Mouse (Mus musculus) embryo, embryonic 9.5 days (tissue): ENCODE measurements around the gene Zbtb17.

Experiments
- DNase-seq: peaks from one replicate; pipeline ENCODE4 v3.0.0-alpha.2; 2017; ENCODE audit errors: extremely low spot score

The Zbtb17 gene

GRCm38 (mm10) chr4:141444451-141445327 lies at the start of gene Zbtb17:
TSS of gene Zbtb17 (plus strand) at chr4:141444654.
- DNase-seq, result peak; percentile 87

GRCm38 (mm10) chr4:141394751-141395150 lies 49.7 kb upstream of the Zbtb17 start:
- DNase-seq, result no peak

DNA sequence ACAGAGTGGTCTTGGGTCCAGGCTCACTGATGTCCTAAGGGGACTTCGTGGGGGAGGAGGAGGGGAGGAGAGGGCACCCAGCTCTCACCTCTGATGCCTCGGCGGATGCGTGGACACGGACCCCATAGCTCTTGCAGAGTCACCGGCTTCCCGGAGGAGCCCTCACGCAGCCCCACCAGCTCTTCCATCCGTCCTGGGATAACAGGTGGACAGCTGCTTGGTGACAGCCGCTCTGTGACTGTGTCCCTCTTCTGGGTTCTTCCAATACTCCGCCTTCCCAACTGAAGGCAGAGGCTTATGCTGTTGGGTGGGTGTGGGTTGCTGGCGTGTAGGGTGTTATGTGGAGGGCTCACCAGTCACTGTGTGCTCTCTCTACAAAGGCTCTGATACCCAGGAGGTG lies 46.6 kb upstream of the Zbtb17 start:
- DNase-seq, result no peak

DNA sequence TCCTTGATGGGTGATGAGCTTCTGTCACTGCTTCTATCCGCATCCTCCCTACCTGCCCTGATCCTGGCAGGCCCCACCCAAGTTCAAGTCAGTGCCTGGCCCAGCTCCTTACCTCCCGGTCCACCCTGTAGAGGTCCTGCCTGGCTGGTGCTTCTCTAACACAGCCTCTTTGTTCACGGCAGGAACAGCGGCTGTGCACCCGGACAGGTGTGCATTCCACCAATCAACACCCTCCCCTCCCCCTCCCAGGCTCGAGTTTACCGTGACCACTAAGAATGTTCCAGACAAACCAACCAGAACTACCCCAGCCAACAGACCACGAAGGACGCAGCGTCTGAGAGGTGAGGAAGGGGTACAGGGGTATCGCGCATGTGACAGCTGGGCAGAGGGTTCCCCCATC lies 45.9 kb upstream of the Zbtb17 start, which contains the start of gene Clcnka:
Gene Clcnka, minus strand, starts transcription at position 180 of the 400 bp plus-strand sequence.
- no peak for DNase-seq

DNA sequence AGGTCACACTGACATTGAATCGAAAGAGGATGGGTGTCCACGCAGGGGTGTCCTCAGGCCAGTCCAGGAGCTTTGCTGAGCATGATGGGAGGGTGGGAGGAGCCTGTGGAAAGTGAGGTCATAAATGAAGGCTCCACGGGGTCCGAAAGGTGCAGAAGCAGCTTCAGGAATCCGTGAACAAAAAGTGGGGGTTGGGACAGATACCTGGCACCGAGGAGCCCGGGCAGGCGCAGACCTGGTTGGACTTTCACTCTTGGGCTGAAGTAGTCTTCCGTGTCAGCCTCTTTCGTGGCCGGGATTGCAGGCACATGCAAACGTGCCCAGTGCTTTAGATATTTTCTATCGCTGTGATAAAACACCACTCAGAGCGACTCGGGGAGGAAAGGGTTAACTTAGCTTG lies 44.3 kb upstream of the Zbtb17 start:
- DNase-seq, result no peak

DNA sequence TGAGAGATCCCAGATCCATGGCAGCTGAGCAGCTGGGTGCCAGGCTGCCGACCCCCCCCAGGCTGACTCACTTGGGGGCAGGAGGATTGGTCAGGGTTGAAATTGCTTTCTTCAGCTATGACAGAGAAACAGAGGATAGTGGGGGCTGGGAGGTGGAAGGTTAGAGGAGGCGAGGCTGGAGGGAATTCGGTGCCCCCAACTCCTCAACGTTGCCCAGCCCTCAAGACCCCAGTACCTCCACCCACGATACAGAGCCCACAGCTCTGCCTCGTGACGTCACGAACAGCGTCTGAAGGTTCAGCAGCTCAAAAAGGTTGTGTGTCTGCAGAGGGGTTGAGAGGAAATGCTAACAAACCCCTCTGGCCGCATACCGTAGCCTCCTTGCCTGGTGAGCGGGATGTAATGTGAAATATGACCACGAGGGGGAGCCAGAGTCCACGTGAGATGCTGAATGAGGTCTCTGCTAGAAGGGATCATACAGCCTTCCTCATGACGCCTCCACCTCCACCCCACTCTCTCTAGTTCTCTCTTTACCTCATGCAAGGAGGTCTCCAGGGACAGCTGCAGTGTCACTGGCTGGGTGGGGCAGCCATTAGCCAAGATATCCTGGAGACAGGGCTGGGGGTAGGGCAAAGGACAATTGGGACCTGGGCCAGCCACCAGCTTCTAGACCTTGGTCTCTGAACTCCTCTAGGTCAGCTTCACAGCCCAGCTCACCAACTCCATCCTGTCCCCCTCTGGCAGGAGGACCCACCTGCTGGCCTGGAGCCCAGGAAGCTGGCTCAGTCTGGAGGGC lies 39.7 kb upstream of the Zbtb17 start:
- peak; percentile 88 for DNase-seq

GRCm38 (mm10) chr4:141405314-141405622 lies 39.2 kb upstream of the Zbtb17 start:
- DNase-seq, result no peak

- DNase-seq, result peak; percentile 37
Observed at GRCm38 (mm10) chr4:141406516-141407299, 37.7 kb upstream of the Zbtb17 start.

DNA sequence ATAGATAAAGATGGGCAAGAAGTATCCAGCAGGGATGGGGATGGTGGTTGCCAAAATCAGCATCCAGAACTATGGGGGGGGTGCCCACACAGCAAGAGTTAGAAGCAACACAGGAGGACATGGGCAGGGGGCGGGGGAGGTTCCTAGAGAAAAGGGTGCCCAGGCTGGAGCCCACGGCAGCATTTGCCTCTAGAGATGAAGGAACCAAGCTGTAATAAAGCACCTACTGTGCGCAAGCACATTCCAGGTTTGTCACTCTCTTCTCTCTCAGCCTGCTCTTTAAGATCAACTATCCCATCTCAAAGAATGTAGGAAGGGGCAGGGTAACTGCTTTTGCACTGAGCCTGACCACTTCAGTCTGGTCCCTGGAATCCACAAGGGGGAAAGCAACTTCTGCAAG lies 35.9 kb upstream of the Zbtb17 start:
- no peak for DNase-seq

DNA sequence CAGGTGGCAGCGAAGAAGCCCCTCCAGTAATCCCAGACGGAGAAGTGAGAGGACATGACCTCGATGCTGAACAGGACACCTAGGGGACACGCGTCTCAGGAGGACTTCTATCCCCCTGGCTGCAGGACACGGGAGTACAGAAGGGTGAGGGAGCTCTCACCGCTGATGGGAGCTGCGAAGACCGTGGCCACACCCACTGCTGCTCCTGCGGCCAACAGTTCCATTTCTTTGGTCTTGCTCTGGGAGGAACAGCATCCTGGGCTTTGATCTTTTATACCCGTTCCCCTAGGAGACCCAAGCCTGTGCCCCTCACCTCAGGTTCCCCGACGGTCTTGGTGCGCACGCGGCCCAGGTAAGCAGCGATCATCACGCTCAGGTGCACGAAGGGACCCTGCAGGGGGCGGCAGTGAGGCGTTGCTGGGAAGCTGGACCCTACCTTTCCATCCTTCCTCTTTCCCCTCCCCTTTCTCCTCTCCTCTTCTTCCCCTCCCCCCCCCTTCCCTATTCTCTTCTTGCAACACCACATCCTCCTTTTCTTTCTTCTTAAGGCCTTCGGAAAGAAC lies 32.9 kb upstream of the Zbtb17 start:
- no peak for DNase-seq

DNA sequence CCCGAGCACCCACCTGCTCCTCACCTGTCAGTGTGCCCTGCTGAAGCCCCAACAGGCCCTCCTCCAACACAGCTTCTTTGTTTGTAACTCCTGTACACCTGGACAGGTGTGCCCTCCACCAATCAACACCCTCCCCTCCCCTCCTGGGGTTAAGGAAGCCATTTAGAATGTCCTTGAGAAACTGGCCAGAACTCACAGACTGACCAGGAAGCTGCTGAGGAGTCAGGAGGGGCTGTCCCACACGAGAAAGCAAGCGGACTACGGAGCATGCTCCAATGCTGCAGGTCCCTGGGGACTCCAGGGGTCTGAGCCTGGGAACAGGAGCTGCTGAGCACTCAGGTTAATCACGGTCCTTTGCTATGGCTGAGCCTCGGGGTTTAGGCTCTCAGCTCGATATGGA lies 28.5 kb upstream of the Zbtb17 start, which contains the start of gene Clcnkb:
Gene Clcnkb, minus strand, starts transcription at position 91 of the 400 bp plus-strand sequence.
- DNase-seq, result no peak

DNA sequence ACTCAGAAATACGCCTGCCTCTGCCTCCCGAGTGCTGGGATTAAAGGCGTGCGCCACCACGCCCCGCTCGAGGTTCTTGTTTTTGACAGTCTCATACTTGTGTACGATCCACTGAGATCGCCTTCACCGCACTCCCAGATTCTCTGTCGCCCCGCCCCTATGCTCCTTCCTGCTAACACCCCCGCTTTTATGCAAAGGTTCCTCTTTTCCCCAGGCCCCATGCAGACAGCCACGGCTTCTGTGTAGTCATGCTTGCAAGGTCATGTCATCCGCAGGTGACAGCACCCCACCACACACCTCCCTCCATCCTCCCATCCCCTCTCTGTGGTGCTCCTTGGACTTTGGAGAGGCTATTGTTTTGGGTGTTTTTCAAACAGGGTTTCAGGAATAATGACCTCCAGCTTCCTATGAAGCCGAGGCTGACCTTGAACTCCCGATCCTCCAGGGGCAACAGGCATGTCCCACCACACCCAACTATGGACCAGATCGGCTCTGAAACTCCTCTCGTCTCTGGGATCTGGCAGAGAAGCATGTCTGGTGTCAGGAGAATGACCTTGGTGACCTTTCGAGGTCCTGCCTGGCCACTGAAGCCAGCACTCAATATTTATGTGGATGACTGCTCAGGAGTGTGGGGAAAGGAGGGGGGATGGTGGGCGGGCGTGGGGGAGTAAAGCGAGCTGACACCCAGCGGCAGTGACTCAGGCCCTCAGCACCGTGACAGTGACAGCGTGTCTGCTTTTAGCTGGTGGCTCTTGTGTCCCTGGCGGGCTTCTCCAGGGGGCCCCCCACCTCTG lies 24.9 kb upstream of the Zbtb17 start:
- DNase-seq, result no peak

DNA sequence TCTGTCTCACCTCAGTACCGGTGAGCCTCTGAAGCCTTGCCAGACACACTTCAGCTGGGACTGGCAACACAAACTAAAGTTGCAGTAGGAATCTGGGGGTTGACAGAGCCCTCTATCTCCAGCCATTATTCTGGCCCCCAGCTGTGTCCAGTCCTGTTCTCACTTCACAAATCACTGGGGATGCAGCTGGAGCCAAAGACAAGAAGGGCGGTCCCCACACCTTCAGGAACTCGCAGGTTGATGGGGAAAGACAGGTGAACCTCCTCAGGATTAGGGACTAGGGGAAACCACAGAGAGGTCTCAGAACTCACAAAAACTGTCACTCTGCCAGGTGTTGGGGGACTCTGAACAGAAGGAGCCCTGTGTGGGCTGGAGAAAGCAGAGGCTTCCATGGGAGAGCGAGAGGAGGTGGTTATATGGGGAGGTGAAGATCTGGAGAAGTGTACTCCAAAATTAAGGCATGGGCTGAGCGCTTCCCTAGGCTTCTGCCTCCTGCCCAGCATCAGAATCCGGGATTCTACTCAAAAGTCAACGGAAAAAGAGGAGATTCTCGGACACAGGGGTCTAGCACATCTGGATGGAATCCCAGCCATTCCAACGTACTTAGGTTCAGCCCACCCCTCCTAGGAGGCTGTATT lies 24.1 kb upstream of the Zbtb17 start, which contains the start of gene Hspb7:
Gene Hspb7, plus strand, starts transcription at position 588 of the 638 bp plus-strand sequence.
- no peak for DNase-seq

GRCm38 (mm10) chr4:141420886-141421285 lies 23.6 kb upstream of the Zbtb17 start:
- no peak for DNase-seq

DNA sequence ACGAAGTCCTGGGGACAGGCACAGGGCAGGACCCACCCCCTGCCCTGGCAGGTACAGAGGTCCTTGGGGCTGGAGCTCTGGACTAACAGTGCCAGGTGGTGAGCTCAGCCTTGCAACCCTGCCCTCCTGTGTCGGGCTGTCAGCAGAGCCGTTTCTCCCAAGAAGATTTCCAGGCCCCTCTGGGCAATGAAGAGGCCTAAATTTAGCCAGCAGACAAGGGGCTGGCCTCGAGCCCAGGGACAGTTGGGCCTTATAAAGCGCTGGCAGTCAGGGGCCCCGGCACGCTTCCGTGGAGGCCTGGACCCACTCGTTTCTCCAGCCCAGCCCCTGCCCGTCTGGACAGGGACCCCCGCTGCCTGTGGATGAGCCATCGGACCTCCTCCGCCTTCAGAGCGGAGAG lies 23.0 kb upstream of the Zbtb17 start:
- DNase-seq, result no peak

DNA sequence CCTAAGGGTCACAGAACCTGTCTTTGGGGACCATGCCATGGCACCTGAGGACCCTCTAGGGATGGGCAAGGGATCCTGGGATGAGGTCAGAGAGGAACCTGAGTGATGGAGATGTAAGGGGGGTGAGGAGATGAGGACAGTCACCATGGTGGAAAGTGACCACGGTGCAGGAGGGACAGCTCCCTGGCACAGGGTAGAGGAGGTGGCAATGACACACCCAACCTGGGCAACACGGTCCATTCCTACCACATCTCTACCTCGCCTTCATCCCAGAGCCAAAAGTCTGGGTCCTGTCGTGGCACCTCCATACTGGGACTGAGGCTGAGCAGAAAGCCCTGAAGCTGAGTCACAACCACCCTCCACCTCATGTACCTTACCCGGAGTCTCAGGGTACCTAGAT lies 21.6 kb upstream of the Zbtb17 start:
- DNase-seq, result no peak

GRCm38 (mm10) chr4:141423288-141423687 lies 21.2 kb upstream of the Zbtb17 start:
- DNase-seq, result no peak

DNA sequence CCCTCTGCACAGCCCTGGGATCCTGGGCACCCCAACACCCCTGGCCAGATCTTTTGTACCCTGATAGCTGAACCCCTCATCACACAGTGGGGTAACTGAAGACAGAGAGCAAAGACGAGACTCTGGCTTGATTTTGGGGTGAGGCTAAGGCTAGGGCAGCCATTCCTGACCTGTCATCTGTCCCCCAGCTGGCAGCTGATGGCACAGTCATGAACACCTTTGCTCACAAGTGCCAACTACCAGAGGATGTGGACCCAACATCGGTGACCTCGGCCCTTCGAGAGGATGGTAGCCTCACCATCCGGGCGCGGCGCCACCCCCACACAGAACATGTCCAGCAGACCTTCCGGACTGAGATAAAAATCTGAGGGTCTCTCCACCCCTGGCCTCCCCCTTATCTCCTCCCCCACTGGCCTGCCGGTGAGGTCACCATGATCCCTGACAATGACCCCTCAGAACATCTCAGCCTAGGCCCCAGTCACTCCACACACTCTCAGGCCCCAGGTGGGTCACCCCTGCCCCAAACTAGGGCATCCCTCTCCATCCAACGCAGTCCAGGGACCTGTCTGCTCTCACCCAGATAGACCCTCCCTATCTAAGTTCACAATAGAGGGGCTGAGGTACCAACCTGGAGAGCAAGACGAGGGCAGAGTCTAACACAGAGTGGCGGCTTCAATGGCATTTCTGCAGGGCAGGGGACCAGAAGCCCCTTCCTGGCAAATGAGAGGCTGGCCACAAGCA lies 20.6 kb upstream of the Zbtb17 start:
- DNase-seq, result no peak
